Mouse (Mus musculus): ENCODE results near the gene R3hdm4. TPM values are rescaled to one million over a fixed set of nuclear protein-coding genes. Genes with fewer than 3 reads are reported as not detected.
"Not testable (repeated sequence)": the region's sequence is repeated elsewhere in the genome, so short reads cannot be mapped to it uniquely, and the experiment has no call there.

R3hdm4 gene
- polyA plus RNA-seq, 1 experiment: 86.3 TPM

- Histone ChIP-seq H3K4me1 (ENCODE audit: control insufficient read depth, insufficient read depth, low read length) (no peaks in the 10 kb centered on the region), H3K27ac (ENCODE audit: insufficient read depth, low read length) (no peak within 1 kb of the TSS), H3K4me3 (ENCODE audit: insufficient read depth, low read length) (no peak within 1 kb of the TSS)
- no peak for TF ChIP-seq CTCF (IDR thresholded peaks at IDR 0.05; ENCODE audit: borderline replicate concordance, insufficient read depth, low read length)
- TF ChIP-seq POLR2A (IDR thresholded peaks at IDR 0.05; ENCODE audit: low read depth, low read length): no peak
These were observed 35.0 kb downstream of the R3hdm4 start, which contains the start of gene Elane for GRCm38 (mm10) chr10:79886054-79886453. TSS of gene Elane (plus strand) at chr10:79886247.

- H3K4me1 ChIP-seq (ENCODE audit: control insufficient read depth, insufficient read depth, low read length); H3K27ac ChIP-seq (ENCODE audit: insufficient read depth, low read length); H3K4me3 ChIP-seq (ENCODE audit: insufficient read depth, low read length): not testable (repeated sequence)
These were observed 36.1 kb downstream of the R3hdm4 start for GRCm38 (mm10) chr10:79884938-79885337.

- Histone ChIP-seq H3K4me3 (ENCODE audit: insufficient read depth, low read length) (no peak overlapping the region), H3K4me1 (ENCODE audit: control insufficient read depth, insufficient read depth, low read length) (no peaks in the 10 kb centered on the region), H3K27ac (ENCODE audit: insufficient read depth, low read length) (no peak overlapping the region)
- no peak for TF ChIP-seq CTCF (IDR thresholded peaks at IDR 0.05; ENCODE audit: borderline replicate concordance, insufficient read depth, low read length)
- TF ChIP-seq POLR2A (IDR thresholded peaks at IDR 0.05; ENCODE audit: low read depth, low read length): no peak
These were observed 36.6 kb downstream of the R3hdm4 start for GRCm38 (mm10) chr10:79884446-79884845.

- Histone ChIP-seq H3K27ac (ENCODE audit: insufficient read depth, low read length) (no peak overlapping the region), H3K4me1 (ENCODE audit: control insufficient read depth, insufficient read depth, low read length) (no peaks in the 10 kb centered on the region), H3K4me3 (ENCODE audit: insufficient read depth, low read length) (no peak overlapping the region)
- TF ChIP-seq POLR2A (IDR thresholded peaks at IDR 0.05; ENCODE audit: low read depth, low read length): no peak
- TF ChIP-seq CTCF (IDR thresholded peaks at IDR 0.05; ENCODE audit: borderline replicate concordance, insufficient read depth, low read length): peak; percentile 74; the same call in 1 of the 2 replicates
These were observed 37.5 kb downstream of the R3hdm4 start for GRCm38 (mm10) chr10:79883297-79884084.

- TF ChIP-seq POLR2A (IDR thresholded peaks at IDR 0.05; ENCODE audit: low read depth, low read length) (no peak), CTCF (IDR thresholded peaks at IDR 0.05; ENCODE audit: borderline replicate concordance, insufficient read depth, low read length) (no peak)
- Histone ChIP-seq H3K4me1 (ENCODE audit: control insufficient read depth, insufficient read depth, low read length) (no peaks in the 10 kb centered on the region), H3K27ac (ENCODE audit: insufficient read depth, low read length) (no peak overlapping the region), H3K4me3 (ENCODE audit: insufficient read depth, low read length) (no peak overlapping the region)
These were observed 39.0 kb downstream of the R3hdm4 start for GRCm38 (mm10) chr10:79881981-79882380.

GRCm38 (mm10) chr10:79880721-79881120, 40.3 kb downstream of the R3hdm4 start:
- Histone ChIP-seq H3K27ac (ENCODE audit: insufficient read depth, low read length) (no peak overlapping the region), H3K4me1 (ENCODE audit: control insufficient read depth, insufficient read depth, low read length) (no peaks in the 10 kb centered on the region), H3K4me3 (ENCODE audit: insufficient read depth, low read length) (no peak overlapping the region)
- TF ChIP-seq POLR2A (IDR thresholded peaks at IDR 0.05; ENCODE audit: low read depth, low read length) (no peak), CTCF (IDR thresholded peaks at IDR 0.05; ENCODE audit: borderline replicate concordance, insufficient read depth, low read length) (no peak)

GRCm38 (mm10) chr10:79879527-79879926, 41.5 kb downstream of the R3hdm4 start:
- Histone ChIP-seq H3K4me3 (ENCODE audit: insufficient read depth, low read length) (no peak overlapping the region), H3K27ac (ENCODE audit: insufficient read depth, low read length) (no peak overlapping the region), H3K4me1 (ENCODE audit: control insufficient read depth, insufficient read depth, low read length) (no peaks in the 10 kb centered on the region)
- TF ChIP-seq POLR2A (IDR thresholded peaks at IDR 0.05; ENCODE audit: low read depth, low read length): no peak
- no peak for TF ChIP-seq CTCF (IDR thresholded peaks at IDR 0.05; ENCODE audit: borderline replicate concordance, insufficient read depth, low read length)

GRCm38 (mm10) chr10:79877757-79878156, 43.3 kb downstream of the R3hdm4 start:
- Histone ChIP-seq H3K27ac (ENCODE audit: insufficient read depth, low read length) (no peak overlapping the region), H3K4me1 (ENCODE audit: control insufficient read depth, insufficient read depth, low read length) (no peaks in the 10 kb centered on the region), H3K4me3 (ENCODE audit: insufficient read depth, low read length) (no peak overlapping the region)
- TF ChIP-seq POLR2A (IDR thresholded peaks at IDR 0.05; ENCODE audit: low read depth, low read length): no peak
- TF ChIP-seq CTCF (IDR thresholded peaks at IDR 0.05; ENCODE audit: borderline replicate concordance, insufficient read depth, low read length): no peak

GRCm38 (mm10) chr10:79877174-79877573, 43.8 kb downstream of the R3hdm4 start:
- no peaks in the 10 kb centered on the region for H3K4me1 ChIP-seq (ENCODE audit: control insufficient read depth, insufficient read depth, low read length)
- no peak for TF ChIP-seq POLR2A (IDR thresholded peaks at IDR 0.05; ENCODE audit: low read depth, low read length)
- TF ChIP-seq CTCF (IDR thresholded peaks at IDR 0.05; ENCODE audit: borderline replicate concordance, insufficient read depth, low read length): no peak
- no peak overlapping the region for H3K4me3 ChIP-seq (ENCODE audit: insufficient read depth, low read length)

GRCm38 (mm10) chr10:79874290-79874862, 46.6 kb downstream of the R3hdm4 start, which contains the start of the genes Prtn3 and Plppr3:
TSS of gene Prtn3 (plus strand) at chr10:79874476.
TSS of gene Plppr3 (minus strand) at chr10:79874634.
- H3K4me1 ChIP-seq (ENCODE audit: control insufficient read depth, insufficient read depth, low read length): no peaks in the 10 kb centered on the region
- H3K4me3 ChIP-seq (ENCODE audit: insufficient read depth, low read length): peak within 1 kb of the TSS; percentile 36
- TF ChIP-seq POLR2A (IDR thresholded peaks at IDR 0.05; ENCODE audit: low read depth, low read length) (no peak), CTCF (IDR thresholded peaks at IDR 0.05; ENCODE audit: borderline replicate concordance, insufficient read depth, low read length) (no peak)
- H3K27ac ChIP-seq (ENCODE audit: insufficient read depth, low read length): no peak within 1 kb of the TSS

More at GRCm38 (mm10) chr10:79877174-79877573, 43.8 kb downstream of the R3hdm4 start:
- H3K27ac ChIP-seq (ENCODE audit: insufficient read depth, low read length): no peak overlapping the region

Measured in embryonic fibroblast, embryonic 13.5 days (primary cell).